Mouse (Mus musculus) ES-E14 (cell line): ENCODE data around the gene C4bp. TPM values are rescaled to one million over a fixed set of nuclear protein-coding genes. Genes with fewer than 3 reads are reported as not detected.
A peak's percentile ranks its signal among the peaks of the same experiment; 100 is the strongest.

Source experiments
- DNase-seq: peaks from one replicate; pipeline ENCODE4 v3.0.0-alpha.2; 2013; ENCODE audit warnings: low read depth, low spot score
- H3K27ac ChIP-seq: 2 replicates; pipeline ENCODE4 v1.5.1; 2012; ENCODE audit warnings: low read depth, mild to moderate bottlenecking, low read length, moderate library complexity, mixed read lengths; ENCODE audit not compliant: poor library complexity, insufficient read depth, severe bottlenecking
- H3K36me3 ChIP-seq: 2 replicates; pipeline ENCODE4 v1.6.1; 2012; ENCODE audit warnings: mild to moderate bottlenecking, low read length, moderate library complexity, mixed read lengths; ENCODE audit not compliant: control insufficient read depth, poor library complexity, insufficient read depth, severe bottlenecking
- H3K4me1 ChIP-seq, 2 experiments: fragments of 150-350 bp in 1 of 2; sonication (generic) in 1 of 2; 2 replicates each; pipeline ENCODE4 v1.6.1; 2012; ENCODE audit warnings: low read length in 2 of 2, mild to moderate bottlenecking in 1 of 2, mixed read lengths in 1 of 2; ENCODE audit not compliant: control insufficient read depth in 2 of 2, insufficient read depth in 2 of 2, poor library complexity in 1 of 2
- H3K4me3 ChIP-seq, 2 experiments: fragments of 150-350 bp in 1 of 2; sonication (generic) in 1 of 2; 2 replicates each; pipeline ENCODE4 v1.5.1; 2012; ENCODE audit warnings: low read length in 2 of 2, low read depth in 1 of 2, mild to moderate bottlenecking in 1 of 2, mixed read lengths in 1 of 2; ENCODE audit not compliant: insufficient read depth in 1 of 2, poor library complexity in 1 of 2, severe bottlenecking in 1 of 2
- H3K9ac ChIP-seq: 2 replicates; pipeline ENCODE4 v1.6.1; 2012; ENCODE audit warnings: low read depth, mild to moderate bottlenecking, low read length, mixed read lengths; ENCODE audit not compliant: poor library complexity, insufficient read depth, severe bottlenecking
- H3K9me3 ChIP-seq: fragments of 150-350 bp; sonication (generic); 2 replicates; pipeline ENCODE4 v1.6.1; 2012; ENCODE audit warnings: low read depth, mild to moderate bottlenecking, low read length; ENCODE audit not compliant: control insufficient read depth, insufficient read depth
- CHD2 ChIP-seq: IDR thresholded peaks from 2 replicates; pipeline ENCODE4 v1.6.1; 2014; ENCODE audit warnings: mild to moderate bottlenecking, low read depth, low read length, inconsistent platforms
- HCFC1 ChIP-seq: IDR thresholded peaks from 2 replicates; pipeline ENCODE4 v1.6.1; 2012; ENCODE audit warnings: low read length, inconsistent platforms, borderline replicate concordance; ENCODE audit not compliant: insufficient read depth
- MAFK ChIP-seq: IDR thresholded peaks from 2 replicates; pipeline ENCODE4 v1.6.1; 2014; ENCODE audit warnings: mild to moderate bottlenecking, low read depth, low read length, inconsistent platforms; ENCODE audit not compliant: insufficient read depth
- ZC3H11A ChIP-seq: IDR thresholded peaks from 2 replicates; pipeline ENCODE4 v1.6.1; 2012; ENCODE audit warnings: low read depth, mild to moderate bottlenecking, inconsistent platforms, low read length, borderline replicate concordance
- ZNF384 ChIP-seq: IDR thresholded peaks from 2 replicates; pipeline ENCODE4 v1.6.1; 2012; ENCODE audit warnings: low read depth, low read length, inconsistent platforms
- in situ Hi-C, 2 experiments: fragments of 600-800 bp; cut with MboI; formaldehyde crosslinking; loops; one replicate each; pipeline ENCODE4 v1.15.1; 2025; ENCODE audit warnings: low sequenced_read_pairs in 2 of 2, inconsistent platforms in 1 of 2; ENCODE audit not compliant: unreplicated experiment in 2 of 2
- total RNA-seq: library from RNA; depleted of rRNA; stranded (reverse); fragments of 300-350 nt; gene quantifications from 2 replicates; pipeline ENCODE4 v1.2.3, GENCODE M21; 2012

Gene C4bp
- total RNA-seq, 1 experiment, result not detected

DNA sequence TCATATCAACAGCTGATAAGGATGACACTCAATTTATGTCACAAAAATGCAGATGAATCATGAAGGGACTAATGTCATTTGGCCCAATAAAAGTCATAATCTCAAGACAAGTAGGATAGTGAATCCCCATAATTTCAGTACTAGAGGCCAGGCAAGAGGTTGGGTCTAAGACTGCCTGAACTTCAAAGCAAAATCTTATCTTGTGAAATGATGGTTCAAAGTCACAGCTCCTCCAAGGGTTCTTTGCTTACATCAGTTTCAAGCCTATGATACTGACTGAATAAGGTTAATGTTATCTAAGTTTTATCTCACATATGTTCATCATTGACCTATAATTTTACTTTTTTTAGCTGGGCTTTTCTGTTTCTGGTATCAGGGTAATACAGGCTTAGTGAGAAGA, 20.5 kb downstream of the C4bp start:
- in situ Hi-C loops, result no loop called here
- Histone ChIP-seq H3K4me1 (no peaks in the 10 kb centered on the region), H3K27ac (no peak overlapping the region), H3K9ac (no peak overlapping the region), H3K36me3 (no peaks in the 10 kb centered on the region), H3K4me3 (no peak overlapping the region), H3K9me3 (no peaks in the 10 kb centered on the region)
- TF ChIP-seq MAFK, result no peak
- TF ChIP-seq ZC3H11A, result no peak
- no peak for TF ChIP-seq CHD2
- no peak for TF ChIP-seq ZNF384
- no peak for TF ChIP-seq HCFC1
- no peak for DNase-seq

DNA sequence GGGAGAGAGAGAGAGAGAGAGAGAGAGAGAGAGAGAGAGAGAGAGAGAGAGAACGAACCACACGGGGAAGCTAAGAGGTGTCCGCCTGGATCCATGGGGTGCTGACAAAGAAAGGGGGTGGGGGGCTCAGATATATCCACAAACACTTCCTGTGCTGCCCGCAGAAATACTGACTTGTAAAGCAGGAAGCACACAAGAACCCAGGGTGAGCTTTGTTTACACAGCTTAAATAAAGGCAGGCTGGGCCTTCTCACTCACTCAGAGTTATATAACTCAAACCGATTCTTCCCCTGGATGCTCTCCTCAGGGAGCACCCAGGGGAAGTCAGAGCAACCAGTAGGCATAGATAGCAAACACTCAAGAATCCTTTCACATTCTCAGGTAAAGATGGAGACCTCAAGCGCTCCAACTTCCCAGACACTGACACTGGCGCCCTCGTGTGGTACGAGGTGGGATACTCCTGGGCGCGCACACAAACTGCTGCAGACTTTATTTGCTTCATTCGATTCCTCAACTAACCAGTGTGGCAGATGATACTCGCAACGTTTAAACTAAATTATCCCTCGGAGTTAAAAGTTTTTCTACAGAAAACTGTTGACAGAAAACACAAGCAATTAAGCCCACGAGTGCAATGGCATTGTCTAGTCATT, 27.5 kb downstream of the C4bp start:
- DNase-seq, result peak; percentile 61
- TF ChIP-seq ZNF384 (no peak), MAFK (no peak), HCFC1 (no peak), ZC3H11A (peak; percentile 82), CHD2 (no peak)
- Histone ChIP-seq H3K9me3 (no peaks in the 10 kb centered on the region), H3K4me1 (no peaks in the 10 kb centered on the region), H3K9ac (no peak overlapping the region), H3K4me3 (no peak overlapping the region), H3K27ac (no peak overlapping the region), H3K36me3 (no peaks in the 10 kb centered on the region)
- in situ Hi-C loops, result no loop called here

DNA sequence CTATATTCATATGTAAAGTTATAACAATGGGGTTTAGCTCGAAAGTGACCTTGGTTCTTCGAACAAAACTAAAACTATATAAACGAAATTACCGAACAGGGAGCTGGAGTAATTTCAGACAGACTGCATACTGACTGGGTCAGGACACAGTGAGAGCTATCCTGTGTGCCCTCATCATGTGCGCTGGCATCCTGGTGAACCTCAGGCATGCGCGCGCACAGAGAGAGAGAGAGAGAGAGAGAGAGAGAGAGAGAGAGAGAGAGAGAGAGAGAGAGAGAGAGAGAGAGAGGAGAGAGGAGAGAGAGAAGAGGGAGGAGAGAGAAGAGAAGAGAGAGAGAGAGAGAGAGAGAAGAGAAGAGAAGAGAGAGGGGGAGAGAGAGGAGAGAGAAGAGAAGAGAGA, 28.1 kb downstream of the C4bp start:
- H3K9ac ChIP-seq, result no peak overlapping the region
- H3K27ac ChIP-seq, result no peak overlapping the region
- no peak overlapping the region for H3K4me3 ChIP-seq
- DNase-seq, result no peak
- in situ Hi-C loops, result no loop called here
- no peak for TF ChIP-seq ZNF384
- TF ChIP-seq HCFC1, result no peak
- no peak for TF ChIP-seq ZC3H11A
- no peak for TF ChIP-seq CHD2
- no peak for TF ChIP-seq MAFK
- H3K4me1 ChIP-seq, result no peaks in the 10 kb centered on the region
- no peaks in the 10 kb centered on the region for H3K9me3 ChIP-seq
- H3K36me3 ChIP-seq, result no peaks in the 10 kb centered on the region

DNA sequence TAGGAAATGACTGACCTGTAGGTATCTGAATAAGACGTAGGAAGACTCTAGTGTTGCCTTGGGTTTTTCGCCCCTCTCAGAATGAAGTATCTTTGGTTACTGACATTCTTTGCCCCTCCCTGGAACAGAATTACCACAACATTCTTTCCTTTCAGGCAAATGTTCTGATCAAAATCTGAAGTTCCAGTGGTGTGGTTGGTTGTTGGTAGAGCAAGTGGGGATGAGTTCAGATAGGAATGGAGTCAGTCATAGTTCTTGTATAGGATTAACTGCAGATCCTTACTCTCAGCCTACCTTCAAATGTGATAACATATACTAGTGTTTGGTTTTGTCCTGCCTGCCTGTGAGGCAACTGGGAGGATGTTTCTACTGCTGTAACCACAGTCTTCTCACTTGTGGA, 31.9 kb downstream of the C4bp start, which contains the start of gene Zp3r:
TSS of gene Zp3r (minus strand) at position 101 of the 400 bp plus-strand sequence.
- Histone ChIP-seq H3K4me3 (no peak within 1 kb of the TSS), H3K4me1 (no peaks in the 10 kb centered on the region), H3K36me3 (no peaks in the 10 kb centered on the region), H3K9ac (no peak within 1 kb of the TSS), H3K9me3 (no peaks in the 10 kb centered on the region), H3K27ac (no peak within 1 kb of the TSS)
- no peak for TF ChIP-seq HCFC1
- no peak for TF ChIP-seq ZC3H11A
- no peak for TF ChIP-seq CHD2
- no peak for TF ChIP-seq ZNF384
- TF ChIP-seq MAFK, result no peak
- DNase-seq, result no peak
- in situ Hi-C loops, result no loop called here

DNA sequence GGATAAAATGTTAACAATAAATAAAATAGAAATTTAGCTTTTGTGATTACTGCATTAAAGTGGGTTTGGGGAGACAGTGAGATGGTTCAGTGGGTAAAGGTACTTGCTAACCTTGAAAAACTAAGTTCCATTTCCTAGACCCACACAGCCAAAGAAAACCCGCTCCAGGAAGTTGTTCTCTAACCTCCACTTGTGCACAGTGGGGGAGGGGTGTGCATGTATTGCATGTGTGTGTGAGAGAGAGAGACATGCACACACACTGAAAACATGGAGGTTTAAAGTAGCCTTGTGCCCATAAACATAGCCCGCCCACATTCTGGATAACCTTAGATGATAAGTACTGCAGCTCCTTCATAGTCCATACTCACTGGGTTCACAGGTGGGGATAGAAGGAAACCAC, 65.1 kb downstream of the C4bp start:
- in situ Hi-C loops, result no loop called here
- TF ChIP-seq ZC3H11A (no peak), HCFC1 (no peak), MAFK (no peak), CHD2 (no peak), ZNF384 (no peak)
- DNase-seq, result no peak
- H3K36me3 ChIP-seq, result no peaks in the 10 kb centered on the region
- peaks cover 3% of the 10 kb centered on the region; the same call in 1 of the 2 replicates for H3K9me3 ChIP-seq
- no peak overlapping the region for H3K9ac ChIP-seq
- H3K27ac ChIP-seq, result no peak overlapping the region
- H3K4me1 ChIP-seq, result no peaks in the 10 kb centered on the region
- no peak overlapping the region for H3K4me3 ChIP-seq
